Mouse (Mus musculus) embryonic facial prominence, embryonic 12.5 days (tissue): ENCODE data around the gene Aldh5a1. TPM values are rescaled to one million over a fixed set of nuclear protein-coding genes. Genes with fewer than 3 reads are reported as not detected.

Source experiments
- ATAC-seq: fragments of 200-750 bp; cut with Nextera tagmentation; 2 replicates; pipeline ENCODE4 v1.8.0; 2017; ENCODE audit not compliant: insufficient number of reproducible peaks, insufficient read depth, low FRiP score, low TSS enrichment
- H3K27ac ChIP-seq: fragments of 300-500 bp; sonication (generic); 2 replicates; pipeline ENCODE4 v1.5.1; 2016; ENCODE audit warnings: mild to moderate bottlenecking
- H3K27me3 ChIP-seq: fragments of 300-500 bp; sonication (generic); 2 replicates; pipeline ENCODE4 v1.6.1; 2016; ENCODE audit warnings: mild to moderate bottlenecking, moderate library complexity
- H3K36me3 ChIP-seq: fragments of 300-500 bp; sonication (generic); 2 replicates; pipeline ENCODE4 v1.6.1; 2016; ENCODE audit warnings: mild to moderate bottlenecking
- H3K4me1 ChIP-seq: fragments of 300-500 bp; sonication (generic); 2 replicates; pipeline ENCODE4 v1.6.1; 2016
- H3K4me2 ChIP-seq: fragments of 300-500 bp; sonication (generic); replicated peaks from 2 replicates; pipeline ENCODE4 v1.6.1; 2016; ENCODE audit warnings: mild to moderate bottlenecking, moderate library complexity
- H3K4me3 ChIP-seq: fragments of 300-500 bp; sonication (generic); 2 replicates; pipeline ENCODE4 v1.5.1; 2016; ENCODE audit warnings: mild to moderate bottlenecking
- H3K9ac ChIP-seq: fragments of 300-500 bp; sonication (generic); 2 replicates; pipeline ENCODE4 v1.6.1; 2016; ENCODE audit warnings: mild to moderate bottlenecking, moderate library complexity
- H3K9me3 ChIP-seq: fragments of 300-500 bp; sonication (generic); 2 replicates; pipeline ENCODE4 v1.6.1; 2016; ENCODE audit warnings: mild to moderate bottlenecking, moderate library complexity
- WGBS: fragments of 180-500 bp; shearing (Covaris S2); methylation state at CpG from one replicate; pipeline ENCODE4 v1.1.7; 2016; 5-methylcytosine and 5-hydroxymethylcytosine counted together
- polyA plus RNA-seq: library from polyadenylated mRNA; unstranded; fragments of >200 nt; fragmentation: Nextera tagmentation; extraction: Ambion mirVana; gene quantifications from 2 replicates; pipeline ENCODE4 v1.2.1, GENCODE M21; 2016

Aldh5a1 gene
- polyA plus RNA-seq, 1 experiment from 2014 or later: 8.1 TPM

DNA sequence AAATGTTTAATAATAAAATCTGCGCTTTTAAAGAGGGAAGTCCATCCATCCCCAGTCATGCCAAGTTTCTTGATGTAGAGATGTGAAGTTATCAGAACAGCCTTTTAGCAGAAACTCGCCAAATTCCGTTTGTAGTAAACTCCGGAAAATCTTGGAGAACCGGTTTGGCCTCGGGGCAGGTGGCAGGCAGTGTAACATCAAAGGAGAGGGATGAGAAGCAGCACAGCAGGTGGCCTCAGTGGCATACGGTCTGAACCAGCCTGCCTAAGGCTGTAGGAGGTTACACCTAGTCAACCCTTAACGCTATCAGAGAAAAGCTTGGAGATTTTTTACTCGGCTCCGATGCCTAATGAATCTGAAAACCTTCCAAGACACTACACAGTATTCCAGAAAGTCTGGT, 18.0 kb upstream of the Aldh5a1 start:
- Histone ChIP-seq H3K9ac (no peak overlapping the region), H3K4me2 (no peak overlapping the region), H3K27ac (no peak overlapping the region), H3K4me1 (peaks cover 5% of the 10 kb centered on the region; the same call in 1 of the 2 replicates), H3K36me3 (no peaks in the 10 kb centered on the region), H3K27me3 (peaks cover 3% of the 10 kb centered on the region; the same call in 1 of the 2 replicates), H3K9me3 (no peaks in the 10 kb centered on the region), H3K4me3 (no peak overlapping the region)
- ATAC-seq: no peak
- 6% methylated on average over 10 of the region's 10 CpGs for WGBS

DNA sequence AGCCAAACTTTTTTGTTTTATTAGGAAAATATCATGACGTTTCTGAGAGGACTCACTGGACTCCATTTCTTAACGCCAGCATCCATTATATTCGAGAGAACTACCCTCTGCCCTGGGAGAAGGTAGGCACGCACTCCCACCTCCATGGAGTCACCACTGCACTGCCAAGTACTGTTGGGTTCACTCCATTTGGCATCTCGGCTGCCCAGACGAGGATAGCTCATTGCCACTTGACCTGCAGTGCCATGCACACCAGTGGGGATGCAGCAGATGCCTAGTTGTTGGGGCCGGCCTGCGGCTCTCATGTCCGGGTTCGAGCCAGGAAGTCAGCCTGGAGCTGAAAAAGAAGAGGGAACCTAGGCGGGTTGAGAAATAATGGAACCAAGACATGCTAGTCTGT, 17.6 kb upstream of the Aldh5a1 start:
- H3K27ac ChIP-seq: no peak overlapping the region
- H3K36me3 ChIP-seq: no peaks in the 10 kb centered on the region
- H3K9ac ChIP-seq: no peak overlapping the region
- peaks cover 5% of the 10 kb centered on the region; the same call in 1 of the 2 replicates for H3K4me1 ChIP-seq
- no peaks in the 10 kb centered on the region for H3K9me3 ChIP-seq
- ATAC-seq: no peak
- 36% methylated on average over 11 of the region's 11 CpGs for WGBS
- H3K4me2 ChIP-seq: no peak overlapping the region
- H3K4me3 ChIP-seq: no peak overlapping the region
- H3K27me3 ChIP-seq: peaks cover 3% of the 10 kb centered on the region; the same call in 1 of the 2 replicates

DNA sequence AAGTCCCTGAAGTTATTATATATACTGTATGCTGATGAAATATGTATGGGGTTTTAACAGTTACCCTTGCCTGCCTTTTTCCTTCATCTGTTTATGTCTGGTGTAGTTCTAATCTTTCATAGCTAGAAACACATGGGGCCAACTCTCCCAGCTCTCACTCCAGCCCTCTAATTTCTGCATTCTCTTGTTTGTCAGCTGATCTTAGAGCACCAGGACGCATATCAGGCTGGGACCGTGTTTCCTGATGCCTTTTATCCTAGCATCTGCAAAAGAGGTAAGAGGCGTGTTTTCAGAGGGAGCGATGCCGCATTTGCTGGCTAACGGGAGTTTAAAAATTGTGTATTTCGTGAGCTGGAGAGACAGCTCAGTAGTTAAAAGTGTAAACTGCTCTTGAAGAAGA, 15.2 kb upstream of the Aldh5a1 start:
- Histone ChIP-seq H3K4me2 (no peak overlapping the region), H3K9me3 (no peaks in the 10 kb centered on the region), H3K27me3 (peaks cover 3% of the 10 kb centered on the region; the same call in 1 of the 2 replicates), H3K9ac (no peak overlapping the region), H3K4me3 (no peak overlapping the region), H3K36me3 (no peaks in the 10 kb centered on the region), H3K4me1 (peaks cover 5% of the 10 kb centered on the region; the same call in 1 of the 2 replicates), H3K27ac (no peak overlapping the region)
- WGBS: 67% methylated on average over 7 of the region's 7 CpGs
- ATAC-seq: no peak

DNA sequence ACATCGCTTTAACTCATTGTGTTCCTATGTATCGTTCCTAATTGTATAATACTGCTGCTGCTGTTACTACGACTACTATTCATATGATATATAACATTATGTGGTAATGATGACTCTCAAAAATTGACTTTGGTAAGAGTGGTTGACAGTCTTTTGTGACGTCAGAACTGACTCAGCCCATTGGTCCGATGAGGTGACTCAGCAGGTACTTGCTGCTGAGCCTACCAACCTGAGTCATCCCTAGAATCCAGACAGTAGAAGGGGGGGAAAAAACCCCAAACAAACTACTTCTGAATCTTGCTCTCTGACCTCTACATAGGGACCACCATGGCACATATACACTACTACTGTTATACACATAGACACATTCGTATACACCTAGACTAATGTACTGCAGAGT, 11.4 kb upstream of the Aldh5a1 start:
- Histone ChIP-seq H3K27ac (no peak overlapping the region), H3K4me3 (no peak overlapping the region), H3K9ac (no peak overlapping the region), H3K4me1 (peaks cover 5% of the 10 kb centered on the region; the same call in 1 of the 2 replicates), H3K4me2 (no peak overlapping the region), H3K9me3 (no peaks in the 10 kb centered on the region), H3K36me3 (no peaks in the 10 kb centered on the region), H3K27me3 (no peaks in the 10 kb centered on the region)
- WGBS: 91% methylated on average over 6 of the region's 6 CpGs
- no peak for ATAC-seq

DNA sequence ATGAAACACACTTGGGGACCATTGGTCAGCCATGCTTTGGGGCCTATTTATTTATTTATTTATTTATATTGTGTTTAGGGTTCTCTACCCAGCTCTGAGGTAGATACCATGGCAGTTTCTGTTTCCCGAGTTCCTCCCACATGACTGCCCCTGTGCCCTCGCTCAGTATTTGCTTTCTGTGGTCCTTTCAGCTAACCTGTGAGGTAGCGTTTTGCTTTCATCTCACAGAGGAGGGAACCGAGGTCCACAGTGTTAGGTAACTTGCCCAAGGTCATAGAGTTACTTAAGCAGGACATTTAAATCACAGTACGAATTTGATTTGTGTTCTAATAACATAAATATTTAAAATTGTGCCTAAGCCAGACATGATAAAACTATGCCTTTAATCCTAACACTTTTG, 9.7 kb upstream of the Aldh5a1 start:
- no peaks in the 10 kb centered on the region for H3K27me3 ChIP-seq
- H3K9ac ChIP-seq: no peak overlapping the region
- H3K27ac ChIP-seq: no peak overlapping the region
- ATAC-seq: no peak
- peaks cover 4% of the 10 kb centered on the region; the same call in 1 of the 2 replicates for H3K4me1 ChIP-seq
- no peaks in the 10 kb centered on the region for H3K9me3 ChIP-seq
- no peaks in the 10 kb centered on the region for H3K36me3 ChIP-seq
- 83% methylated on average over 5 of the region's 5 CpGs for WGBS
- H3K4me2 ChIP-seq: no peak overlapping the region
- no peak overlapping the region for H3K4me3 ChIP-seq

DNA sequence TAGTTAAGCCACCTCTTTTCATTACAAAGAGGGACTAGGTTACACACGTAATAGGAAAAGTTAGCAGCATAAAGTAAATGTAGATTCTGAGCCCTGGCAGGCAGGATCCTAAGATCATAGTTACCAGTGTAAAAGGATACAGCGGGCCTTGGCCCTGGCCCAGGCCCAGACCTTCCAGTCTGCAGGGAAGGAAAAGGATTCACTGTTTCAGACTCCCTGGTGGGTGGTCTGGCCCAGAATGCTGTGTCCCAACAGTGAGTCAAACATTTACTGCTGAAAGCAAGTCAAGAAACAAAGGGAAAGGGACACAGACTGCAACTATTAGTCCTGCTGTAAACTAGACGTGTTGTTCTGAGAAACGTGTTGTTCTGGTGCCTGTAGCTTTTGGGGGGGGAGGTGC, 8.1 kb upstream of the Aldh5a1 start:
- 0 out of 2 replicates have a peak, but pooled peaks have one; percentile 28 for ATAC-seq
- H3K4me1 ChIP-seq: no peaks in the 10 kb centered on the region
- H3K27me3 ChIP-seq: no peaks in the 10 kb centered on the region
- no peaks in the 10 kb centered on the region for H3K9me3 ChIP-seq
- no peak overlapping the region for H3K4me2 ChIP-seq
- no peak overlapping the region for H3K27ac ChIP-seq
- H3K9ac ChIP-seq: no peak overlapping the region
- no peaks in the 10 kb centered on the region for H3K36me3 ChIP-seq
- H3K4me3 ChIP-seq: no peak overlapping the region
- 12% methylated on average over 4 of the region's 4 CpGs for WGBS

DNA sequence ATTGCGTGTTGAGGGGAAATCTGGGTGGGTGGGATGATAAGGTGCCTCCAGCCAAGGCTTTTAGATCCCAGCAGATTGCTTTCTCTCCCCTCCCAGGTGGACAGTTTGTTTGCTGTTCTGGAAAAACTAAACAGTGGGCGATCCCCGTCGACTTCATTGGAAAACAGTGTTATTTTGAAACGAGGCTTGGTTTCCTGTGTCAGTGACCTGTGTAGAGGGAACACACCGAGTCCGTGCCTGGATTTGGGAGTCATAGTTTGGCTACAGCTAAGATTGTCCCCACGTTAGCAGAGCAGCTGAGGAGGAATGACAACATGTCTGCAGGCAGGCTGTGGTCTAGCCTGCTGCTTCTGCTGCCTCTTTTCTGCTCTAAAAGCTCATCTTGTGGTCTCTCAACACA, 5.8 kb upstream of the Aldh5a1 start:
- no peak overlapping the region for H3K4me3 ChIP-seq
- H3K4me1 ChIP-seq: no peaks in the 10 kb centered on the region
- no peak for ATAC-seq
- no peak overlapping the region for H3K4me2 ChIP-seq
- 70% methylated on average over 8 of the region's 8 CpGs for WGBS
- H3K9me3 ChIP-seq: no peaks in the 10 kb centered on the region
- H3K9ac ChIP-seq: no peak overlapping the region
- H3K27ac ChIP-seq: no peak overlapping the region
- no peaks in the 10 kb centered on the region for H3K36me3 ChIP-seq
- H3K27me3 ChIP-seq: no peaks in the 10 kb centered on the region

DNA sequence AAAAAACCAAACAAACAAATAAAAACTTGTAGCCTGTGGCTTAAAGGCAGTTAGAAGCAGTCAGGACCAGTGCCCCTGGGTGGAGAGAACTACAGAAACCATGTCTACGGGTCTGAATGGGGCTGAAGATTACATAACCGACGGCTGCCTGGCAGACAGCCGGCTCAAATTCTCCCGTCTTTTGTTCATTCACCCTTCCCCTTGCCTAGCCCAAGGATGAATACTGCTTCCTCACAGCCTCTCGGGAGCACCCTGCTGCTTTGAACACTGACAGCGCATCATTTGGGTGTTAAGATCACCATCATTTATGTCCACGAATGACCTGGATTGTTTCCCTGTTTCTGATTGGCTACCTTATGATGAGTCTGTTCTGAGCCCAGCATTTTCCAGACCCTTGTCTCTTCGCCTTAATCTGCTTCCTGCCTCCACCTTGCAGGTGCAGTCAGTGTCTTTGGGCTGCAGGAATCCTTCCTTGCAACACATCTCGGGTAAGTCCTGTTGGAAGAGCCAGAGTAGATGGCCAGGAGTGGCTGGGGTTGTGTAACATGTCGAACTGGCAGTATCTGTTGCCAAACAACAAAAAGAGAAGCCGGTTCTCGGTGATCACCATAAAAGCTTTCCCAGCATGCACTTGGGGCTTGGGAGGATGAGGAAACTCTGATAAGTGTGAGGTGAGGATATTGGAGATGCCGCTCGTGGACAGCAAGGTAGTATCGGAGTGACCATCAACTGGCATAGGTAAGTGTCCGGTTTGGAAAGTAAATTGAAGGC, 5.2 kb upstream of the Aldh5a1 start, which contains the start of gene Gpld1:
Gene Gpld1, plus strand, starts transcription at position 641 of the 771 bp plus-strand sequence.
- Histone ChIP-seq H3K36me3 (no peaks in the 10 kb centered on the region), H3K9ac (no peak within 1 kb of the TSS), H3K27ac (no peak within 1 kb of the TSS), H3K4me2 (no peak within 1 kb of the TSS), H3K4me3 (no peak within 1 kb of the TSS), H3K9me3 (no peaks in the 10 kb centered on the region), H3K4me1 (no peaks in the 10 kb centered on the region), H3K27me3 (no peaks in the 10 kb centered on the region)
- 52% methylated on average over 17 of the region's 17 CpGs for WGBS
- no peak for ATAC-seq

DNA sequence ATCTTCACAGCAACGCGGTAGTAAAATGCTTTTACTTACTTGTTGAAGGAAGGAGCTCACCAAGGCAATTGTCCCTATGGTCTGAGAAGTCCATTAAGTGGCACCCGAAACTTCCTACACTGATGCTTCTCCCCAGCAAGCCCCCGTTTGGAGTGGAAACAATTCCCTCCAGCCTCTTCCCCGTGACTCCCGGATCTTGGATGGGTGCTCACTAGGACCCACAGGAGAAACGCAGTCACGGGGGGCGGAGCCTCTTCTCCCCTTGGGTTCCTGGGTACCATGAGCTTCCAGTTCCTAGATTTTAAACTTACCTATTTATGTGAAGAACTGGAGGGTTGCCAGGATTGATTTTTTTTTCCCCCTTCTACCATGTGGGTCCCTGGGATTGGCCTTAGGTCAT, 2.0 kb upstream of the Aldh5a1 start:
- H3K4me3 ChIP-seq: no peak overlapping the region
- 89% methylated on average over 9 of the region's 9 CpGs for WGBS
- no peaks in the 10 kb centered on the region for H3K4me1 ChIP-seq

DNA sequence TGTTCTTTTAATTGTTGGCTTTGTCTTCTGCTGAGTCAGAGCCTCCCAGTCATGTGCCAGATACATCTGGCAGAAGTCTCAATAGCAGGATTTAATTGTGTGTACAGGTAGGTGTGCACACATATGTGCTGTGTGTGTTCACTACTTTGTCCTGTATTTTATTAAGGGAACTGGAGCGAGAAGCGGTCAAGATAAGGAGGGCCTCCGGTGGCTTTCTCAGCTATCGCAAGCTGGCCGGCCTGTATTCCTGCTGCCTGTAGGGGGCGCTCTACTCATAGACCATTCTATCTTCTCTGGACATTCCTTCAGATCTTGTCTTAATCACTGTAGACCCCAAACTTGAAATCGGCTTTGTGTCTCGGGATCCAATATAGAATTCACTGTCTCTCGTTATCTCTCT, 1.2 kb upstream of the Aldh5a1 start:
- Histone ChIP-seq H3K4me3 (no peak overlapping the region), H3K4me1 (no peaks in the 10 kb centered on the region), H3K27ac (no peak overlapping the region), H3K9me3 (no peaks in the 10 kb centered on the region), H3K4me2 (no peak overlapping the region), H3K9ac (no peak overlapping the region), H3K36me3 (no peaks in the 10 kb centered on the region), H3K27me3 (no peaks in the 10 kb centered on the region)
- ATAC-seq: no peak
- 25% methylated on average over 9 of the region's 9 CpGs for WGBS

More for the DNA sequence above, 2.0 kb upstream of the Aldh5a1 start:
- H3K27me3 ChIP-seq: no peaks in the 10 kb centered on the region
- no peak overlapping the region for H3K27ac ChIP-seq
- H3K9ac ChIP-seq: no peak overlapping the region
- no peak overlapping the region for H3K4me2 ChIP-seq
- H3K36me3 ChIP-seq: no peaks in the 10 kb centered on the region
- H3K9me3 ChIP-seq: no peaks in the 10 kb centered on the region
- ATAC-seq: no peak

DNA sequence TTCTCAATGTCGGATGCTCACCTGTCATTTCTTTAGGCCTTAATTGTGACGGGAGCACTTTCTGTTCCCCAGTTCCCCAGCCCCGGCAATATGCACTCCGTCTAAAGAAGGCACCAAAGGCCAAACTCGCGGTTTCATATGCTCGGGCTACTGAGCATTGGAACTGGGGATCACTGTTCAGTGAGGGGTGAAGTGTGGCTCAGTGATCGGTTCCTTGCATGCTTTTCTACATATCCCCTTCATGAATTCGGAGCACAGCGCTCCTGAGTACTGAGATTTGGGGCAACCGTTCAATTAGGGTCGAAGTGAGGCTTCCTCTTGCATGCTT, 342 bp upstream of the Aldh5a1 start:
- H3K4me1 ChIP-seq: no peaks in the 10 kb centered on the region
- peak overlapping the region; percentile 87 for H3K4me3 ChIP-seq
- WGBS: 13% methylated on average over 12 of the region's 12 CpGs
- H3K27me3 ChIP-seq: no peaks in the 10 kb centered on the region
- H3K9ac ChIP-seq: peak overlapping the region; percentile 95; the same call in 1 of the 2 replicates
- H3K4me2 ChIP-seq: peak overlapping the region; percentile 76
- H3K27ac ChIP-seq: no peak overlapping the region
- H3K9me3 ChIP-seq: no peaks in the 10 kb centered on the region
- no peaks in the 10 kb centered on the region for H3K36me3 ChIP-seq
- 0 out of 2 replicates have a peak, but pooled peaks have one; percentile 38 for ATAC-seq

DNA sequence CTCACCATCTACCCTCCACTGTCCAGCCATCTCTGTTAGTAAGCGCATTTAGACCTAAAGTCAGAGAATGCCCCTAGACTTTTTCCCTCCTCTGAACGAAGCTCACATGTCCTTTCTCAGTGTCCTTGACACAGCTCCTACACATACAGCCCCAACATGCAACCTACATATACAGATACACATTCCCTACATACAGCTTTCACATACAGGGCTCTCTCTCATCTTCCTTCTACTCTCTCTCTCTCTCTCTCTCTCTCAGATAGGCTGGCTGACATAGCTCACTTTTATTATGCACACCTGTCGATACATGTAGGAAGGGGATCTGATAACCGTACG, 721 bp downstream of the Aldh5a1 start:
- Histone ChIP-seq H3K9me3 (no peaks in the 10 kb centered on the region), H3K4me3 (peak overlapping the region; percentile 87), H3K27me3 (no peaks in the 10 kb centered on the region), H3K4me2 (peak overlapping the region; percentile 76), H3K4me1 (no peaks in the 10 kb centered on the region), H3K27ac (no peak overlapping the region), H3K36me3 (no peaks in the 10 kb centered on the region), H3K9ac (peak overlapping the region; percentile 95; the same call in 1 of the 2 replicates)
- WGBS: 46% methylated on average over 5 of the region's 5 CpGs
- ATAC-seq: peak; percentile 37; the same call in 1 of the 2 replicates
